Mouse (Mus musculus) cerebellum, postnatal 25 days (tissue): ENCODE data around the gene Psmd3.
"Not testable (repeated sequence)": the region's sequence is repeated elsewhere in the genome, so short reads cannot be mapped to it uniquely, and the experiment has no call there.

Source experiments
- DNase-seq, 2 experiments: peaks; one replicate each; pipeline ENCODE4 v3.0.0; 2021; ENCODE audit warnings: mixed read lengths in 2 of 2

Psmd3 gene

GRCm38 (mm10) chr11:98721458-98722226, 39.3 kb downstream of the Psmd3 start:
- DNase-seq = peak; percentile 72

- no peak for DNase-seq
Observed at GRCm38 (mm10) chr11:98723098-98723497, 40.7 kb downstream of the Psmd3 start.

GRCm38 (mm10) chr11:98725926-98726506, 43.7 kb downstream of the Psmd3 start:
- DNase-seq = no peak

- DNase-seq = peak; percentile 86 to 88
Observed at GRCm38 (mm10) chr11:98729119-98729588, 46.8 kb downstream of the Psmd3 start, which contains the start of gene Med24. Gene Med24, minus strand, starts transcription at chr11:98729435.

GRCm38 (mm10) chr11:98730727-98731126, 48.4 kb downstream of the Psmd3 start:
- no peak for DNase-seq

- DNase-seq = peak; percentile 67 to 82
Observed at GRCm38 (mm10) chr11:98731134-98731533, 48.8 kb downstream of the Psmd3 start.

- peak; percentile 6 to 28 for DNase-seq
Observed at GRCm38 (mm10) chr11:98734020-98734419, 51.7 kb downstream of the Psmd3 start.

GRCm38 (mm10) chr11:98735111-98735510, 52.8 kb downstream of the Psmd3 start:
- no peak for DNase-seq

- DNase-seq = no peak
Observed at GRCm38 (mm10) chr11:98736176-98736575, 53.8 kb downstream of the Psmd3 start.

GRCm38 (mm10) chr11:98737220-98737619, 54.9 kb downstream of the Psmd3 start:
- not testable (repeated sequence) for DNase-seq

- DNase-seq = peak; percentile 12 to 18
Observed at GRCm38 (mm10) chr11:98738428-98738911, 56.1 kb downstream of the Psmd3 start.

GRCm38 (mm10) chr11:98738925-98739324, 56.6 kb downstream of the Psmd3 start:
- peak in 1 of 2 experiments; percentile 7 for DNase-seq

GRCm38 (mm10) chr11:98740026-98740392, 57.7 kb downstream of the Psmd3 start:
- peak in 1 of 2 experiments; percentile 55 for DNase-seq

- DNase-seq = peak; percentile 75 to 78
Observed at GRCm38 (mm10) chr11:98740393-98741050, 58.2 kb downstream of the Psmd3 start, which contains the start of gene Thra. Gene Thra, plus strand, starts transcription at chr11:98740638.

- DNase-seq = no peak
Observed at GRCm38 (mm10) chr11:98741051-98741620, 58.8 kb downstream of the Psmd3 start.

- DNase-seq = peak; percentile 85 to 95
Observed at GRCm38 (mm10) chr11:98741622-98742396, 59.5 kb downstream of the Psmd3 start.

- DNase-seq = peak; percentile 60 to 61
Observed at GRCm38 (mm10) chr11:98742397-98743291, 60.3 kb downstream of the Psmd3 start.

GRCm38 (mm10) chr11:98743655-98744345, 61.4 kb downstream of the Psmd3 start:
- peak in 1 of 2 experiments; percentile 57 for DNase-seq

- DNase-seq = no peak
Observed at GRCm38 (mm10) chr11:98744456-98745019, 62.2 kb downstream of the Psmd3 start.
